Mouse (Mus musculus) cerebellum, adult (tissue): ENCODE data around the gene Mon1b.

ENCODE experiments used
- ATAC-seq: cut with Nextera tagmentation; 2 replicates; pipeline ENCODE4 v1.9.2; 2017; ENCODE audit warnings: mild to moderate bottlenecking, moderate library complexity, mixed read lengths; ENCODE audit not compliant: insufficient number of reproducible peaks, low FRiP score, low TSS enrichment

Mon1b gene

GRCm38 (mm10) chr8:113672599-113673255 is 37.3 kb downstream of the Mon1b start:
- ATAC-seq, result peak; percentile 81

DNA sequence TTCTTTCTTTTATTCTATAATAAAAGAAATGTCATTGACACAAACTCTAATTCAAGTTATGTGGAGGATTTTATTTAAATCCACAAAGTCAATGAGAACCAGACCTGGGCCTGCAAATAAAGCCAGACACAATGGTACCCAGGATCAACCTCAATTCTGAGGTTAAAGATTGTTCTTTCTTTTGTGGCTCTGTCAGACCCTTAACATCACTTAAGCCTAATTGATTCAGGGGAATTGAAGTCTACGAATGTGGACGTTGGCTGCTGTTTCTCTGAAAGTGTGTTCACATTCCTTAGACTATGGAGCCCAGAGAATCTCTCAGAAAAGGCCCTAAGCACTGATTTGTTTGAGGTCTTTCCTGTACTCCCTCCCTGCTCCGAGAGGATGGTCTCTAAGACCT is 37.9 kb downstream of the Mon1b start:
- no peak for ATAC-seq

- no peak for ATAC-seq
Measured at GRCm38 (mm10) chr8:113674611-113675010, 39.2 kb downstream of the Mon1b start.

- no peak for ATAC-seq
Measured at GRCm38 (mm10) chr8:113675281-113675680, 39.9 kb downstream of the Mon1b start.

GRCm38 (mm10) chr8:113676811-113677210 is 41.4 kb downstream of the Mon1b start:
- no peak for ATAC-seq

- ATAC-seq, result no peak
Measured at GRCm38 (mm10) chr8:113679361-113679760, 44.0 kb downstream of the Mon1b start.

DNA sequence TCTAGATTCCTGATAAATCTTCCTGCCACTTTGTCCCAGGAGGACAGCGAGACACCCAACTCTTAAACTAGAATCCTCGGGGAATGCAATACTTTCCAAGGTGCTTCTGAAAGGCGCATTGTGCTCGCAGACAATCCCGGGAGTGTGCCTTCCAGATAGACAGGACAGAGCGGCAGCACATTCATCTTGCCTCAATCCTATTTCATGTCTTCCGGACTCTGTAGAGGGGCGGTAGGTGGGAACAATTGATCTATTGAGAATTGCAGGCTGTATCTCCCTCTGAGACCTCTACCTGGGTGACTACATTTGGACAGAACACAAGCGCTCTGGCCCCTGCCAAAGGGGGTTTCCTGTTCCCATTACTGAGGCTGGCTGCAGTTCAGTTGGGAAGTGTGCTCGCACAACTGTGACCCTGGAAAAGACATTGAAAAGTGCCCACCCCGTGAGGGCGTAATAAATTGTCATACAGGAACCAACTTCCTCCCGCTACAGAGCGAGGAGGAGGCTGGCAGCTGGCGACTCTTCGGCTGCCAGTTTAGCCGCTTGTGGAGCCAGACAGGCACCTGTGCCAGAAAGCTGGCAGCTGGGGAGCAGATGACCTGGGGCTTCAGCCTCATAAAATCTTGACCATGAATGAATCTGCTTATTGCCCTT is 52.6 kb downstream of the Mon1b start:
- ATAC-seq, result no peak

DNA sequence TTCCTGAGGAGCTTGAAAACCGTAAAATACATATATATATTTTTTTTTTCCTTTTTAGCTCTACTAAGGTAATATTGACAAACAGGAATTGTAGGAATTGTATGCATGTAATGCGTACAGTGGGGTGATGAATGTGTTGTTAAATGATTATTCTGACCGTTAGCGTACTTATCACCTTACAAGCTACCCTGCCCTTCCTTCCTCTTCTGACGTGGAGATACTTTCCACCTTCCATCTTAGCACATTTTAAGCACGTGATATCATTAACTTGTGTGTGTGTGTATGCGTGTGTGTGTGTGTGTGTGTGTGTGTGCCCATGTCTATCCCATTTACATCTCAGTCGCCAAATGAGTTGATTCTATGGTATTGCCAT is 53.1 kb downstream of the Mon1b start:
- no peak for ATAC-seq

DNA sequence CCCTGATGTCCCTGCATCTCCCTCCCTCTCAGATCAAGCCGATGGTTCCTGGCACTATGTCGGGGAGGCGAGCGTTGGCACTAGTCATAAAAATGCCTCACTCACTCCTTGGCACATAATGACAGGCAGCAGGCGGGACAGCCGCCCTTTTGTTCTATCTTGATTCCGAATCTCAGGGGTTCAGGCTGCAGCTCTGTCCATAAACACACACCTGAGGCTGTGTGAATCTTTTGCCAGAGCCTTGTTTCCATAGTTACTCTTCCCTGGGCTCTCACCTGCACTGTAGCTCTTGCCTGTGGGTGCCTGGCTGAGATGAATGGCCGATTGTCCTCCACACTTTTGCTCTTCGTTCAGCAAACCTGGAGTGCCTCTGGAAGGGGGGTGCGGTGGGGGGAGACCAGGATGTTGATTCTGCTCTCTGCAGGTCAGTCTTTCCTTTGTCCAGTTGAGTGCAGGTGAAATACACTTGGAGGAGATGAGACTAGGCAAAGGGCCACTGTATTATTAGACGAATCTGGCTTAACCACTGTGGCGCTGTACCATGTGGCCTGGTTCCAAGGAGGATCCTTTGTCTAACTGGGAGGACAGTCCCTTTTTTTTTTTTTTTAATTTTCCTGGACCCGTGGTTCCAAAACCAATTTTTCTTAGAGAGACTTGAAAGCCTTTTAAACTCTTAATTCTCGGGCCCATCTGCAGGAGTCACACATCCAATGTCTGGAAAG is 56.4 kb downstream of the Mon1b start:
- ATAC-seq, result 0 out of 2 replicates have a peak, but pooled peaks have one; percentile 31
